Mouse (Mus musculus) brain, embryonic 14.5 days (tissue): ENCODE measurements around the gene Prrt1.

Source experiments
- CTCF ChIP-seq: fragments of 200-500 bp; IDR thresholded peaks from 2 replicates; pipeline ENCODE4 v1.5.1; 2012; ENCODE audit warnings: inconsistent platforms, mild to moderate bottlenecking, moderate library complexity, borderline replicate concordance; ENCODE audit not compliant: insufficient read depth, insufficient read length; ENCODE audit errors: extremely low read depth
- POLR2A ChIP-seq: fragments of 200-500 bp; IDR thresholded peaks from 2 replicates; pipeline ENCODE4 v1.6.1; 2012; ENCODE audit warnings: mild to moderate bottlenecking, inconsistent platforms, borderline replicate concordance; ENCODE audit not compliant: poor library complexity, insufficient read depth, insufficient read length, severe bottlenecking; ENCODE audit errors: extremely low read depth

- TF ChIP-seq POLR2A = no peak
- no peak for TF ChIP-seq CTCF
Observed at GRCm38 (mm10) chr17:34613054-34613645, 16.2 kb upstream of the Prrt1 start.
